Mouse (Mus musculus): ENCODE results near the gene Clspn.

Clspn gene

GRCm38 (mm10) chr4:126631922-126632321 is 75.2 kb downstream of the Clspn start:
- DNase-seq (ENCODE audit: extremely low spot score, low read depth, low spot score) = no peak

- no peak for DNase-seq (ENCODE audit: extremely low spot score, low read depth, low spot score)
These were observed 75.9 kb downstream of the Clspn start for GRCm38 (mm10) chr4:126632668-126633067.

GRCm38 (mm10) chr4:126636330-126636729 is 79.6 kb downstream of the Clspn start:
- DNase-seq (ENCODE audit: extremely low spot score, low read depth, low spot score) = no peak

- no peak for DNase-seq (ENCODE audit: extremely low spot score, low read depth, low spot score)
These were observed 80.7 kb downstream of the Clspn start for GRCm38 (mm10) chr4:126637446-126637845.

- DNase-seq (ENCODE audit: extremely low spot score, low read depth, low spot score) = no peak
These were observed 82.6 kb downstream of the Clspn start for GRCm38 (mm10) chr4:126639339-126639738.

- no peak for DNase-seq (ENCODE audit: extremely low spot score, low read depth, low spot score)
These were observed 85.2 kb downstream of the Clspn start for GRCm38 (mm10) chr4:126641901-126642300.

Data from hindlimb bud, embryonic 11.5 days (tissue).